Mouse (Mus musculus): ENCODE results near the gene Ets1. TPM values are rescaled to one million over a fixed set of nuclear protein-coding genes. Genes with fewer than 3 reads are reported as not detected.

The Ets1 gene
- polyA plus RNA-seq, 1 experiment from 2014 or later: 68.4 TPM

GRCm38 (mm10) chr9:32782391-32783092 lies 146.5 kb downstream of the Ets1 start:
- Histone ChIP-seq H3K4me1 (peaks cover 20% of the 10 kb centered on the region), H3K27ac (0 out of 2 replicates have a peak overlapping the region, but pooled peaks have one; percentile 20), H3K27me3 (no peaks in the 10 kb centered on the region), H3K36me3 (no peaks in the 10 kb centered on the region), H3K4me2 (no peak overlapping the region), H3K9ac (no peak overlapping the region), H3K4me3 (replicated peaks) (no peak overlapping the region), H3K9me3 (replicated peaks) (no peaks in the 10 kb centered on the region)
- WGBS: 41% methylated on average over 8 of the region's 8 CpGs
- ATAC-seq (replicated peaks; ENCODE audit: low FRiP score): peak; percentile 79

- H3K36me3 ChIP-seq: no peaks in the 10 kb centered on the region
- no peak overlapping the region for H3K27ac ChIP-seq
- WGBS: 72% methylated on average over 7 of the region's 7 CpGs
- H3K9me3 ChIP-seq (replicated peaks): no peaks in the 10 kb centered on the region
- peaks cover 34% of the 10 kb centered on the region for H3K4me1 ChIP-seq
- no peak overlapping the region for H3K4me2 ChIP-seq
- no peak for ATAC-seq (replicated peaks; ENCODE audit: low FRiP score)
- H3K9ac ChIP-seq: no peak overlapping the region
- H3K27me3 ChIP-seq: no peaks in the 10 kb centered on the region
- H3K4me3 ChIP-seq (replicated peaks): no peak overlapping the region
Observed at GRCm38 (mm10) chr9:32787091-32787490, 151.1 kb downstream of the Ets1 start.

- ATAC-seq (replicated peaks; ENCODE audit: low FRiP score): 0 out of 2 replicates have a peak, but pooled peaks have one; percentile 10
- no peaks in the 10 kb centered on the region for H3K27me3 ChIP-seq
- H3K36me3 ChIP-seq: no peaks in the 10 kb centered on the region
- H3K27ac ChIP-seq: no peak overlapping the region
- H3K4me3 ChIP-seq (replicated peaks): no peak overlapping the region
- WGBS: 4% methylated on average over 1 of the region's 1 CpGs
- peaks cover 29% of the 10 kb centered on the region for H3K4me1 ChIP-seq
- no peak overlapping the region for H3K4me2 ChIP-seq
- H3K9me3 ChIP-seq (replicated peaks): no peaks in the 10 kb centered on the region
- H3K9ac ChIP-seq: no peak overlapping the region
Observed at GRCm38 (mm10) chr9:32787615-32788014, 151.6 kb downstream of the Ets1 start.

GRCm38 (mm10) chr9:32789306-32789705 lies 153.3 kb downstream of the Ets1 start:
- Histone ChIP-seq H3K9me3 (replicated peaks) (no peaks in the 10 kb centered on the region), H3K4me1 (peaks cover 21% of the 10 kb centered on the region), H3K27ac (no peak overlapping the region), H3K4me2 (no peak overlapping the region), H3K27me3 (no peaks in the 10 kb centered on the region), H3K36me3 (no peaks in the 10 kb centered on the region), H3K9ac (no peak overlapping the region), H3K4me3 (replicated peaks) (no peak overlapping the region)
- no peak for ATAC-seq (replicated peaks; ENCODE audit: low FRiP score)
- 44% methylated on average over 7 of the region's 7 CpGs for WGBS

GRCm38 (mm10) chr9:32791699-32792098 lies 155.7 kb downstream of the Ets1 start:
- ATAC-seq (replicated peaks; ENCODE audit: low FRiP score): peak; percentile 71; the same call in 1 of the 2 replicates
- H3K4me2 ChIP-seq: peak overlapping the region; percentile 20; the same call in 1 of the 2 replicates
- H3K4me3 ChIP-seq (replicated peaks): no peak overlapping the region
- WGBS: 27% methylated on average over 6 of the region's 6 CpGs
- no peaks in the 10 kb centered on the region for H3K27me3 ChIP-seq
- H3K27ac ChIP-seq: no peak overlapping the region
- peaks cover 21% of the 10 kb centered on the region for H3K4me1 ChIP-seq
- no peaks in the 10 kb centered on the region for H3K9me3 ChIP-seq (replicated peaks)
- H3K9ac ChIP-seq: no peak overlapping the region
- no peaks in the 10 kb centered on the region for H3K36me3 ChIP-seq

- no peaks in the 10 kb centered on the region for H3K9me3 ChIP-seq (replicated peaks)
- no peak overlapping the region for H3K9ac ChIP-seq
- no peak for ATAC-seq (replicated peaks; ENCODE audit: low FRiP score)
- H3K4me3 ChIP-seq (replicated peaks): no peak overlapping the region
- H3K27ac ChIP-seq: no peak overlapping the region
- H3K4me2 ChIP-seq: no peak overlapping the region
- H3K27me3 ChIP-seq: no peaks in the 10 kb centered on the region
- 80% methylated on average over 1 of the region's 1 CpGs for WGBS
- H3K36me3 ChIP-seq: no peaks in the 10 kb centered on the region
- no peaks in the 10 kb centered on the region for H3K4me1 ChIP-seq
Observed at GRCm38 (mm10) chr9:32798171-32798570, 162.2 kb downstream of the Ets1 start.

- no peaks in the 10 kb centered on the region for H3K9me3 ChIP-seq (replicated peaks)
- WGBS: 67% methylated on average over 4 of the region's 4 CpGs
- no peak overlapping the region for H3K4me2 ChIP-seq
- no peaks in the 10 kb centered on the region for H3K27me3 ChIP-seq
- no peak overlapping the region for H3K27ac ChIP-seq
- H3K4me3 ChIP-seq (replicated peaks): no peak overlapping the region
- ATAC-seq (replicated peaks; ENCODE audit: low FRiP score): no peak
- H3K36me3 ChIP-seq: no peaks in the 10 kb centered on the region
- no peaks in the 10 kb centered on the region for H3K4me1 ChIP-seq
- H3K9ac ChIP-seq: no peak overlapping the region
Observed at GRCm38 (mm10) chr9:32806106-32806505, 170.1 kb downstream of the Ets1 start.

Other genes starting within 250 kb of the Ets1 start
- 28.3 and 31.0 TPM in 2 replicates for gene Fli1, start 93.4 kb upstream of the Ets1 start, polyA plus RNA-seq (2015; fragmentation: Nextera tagmentation; extraction: Ambion mirVana)